Mouse (Mus musculus) intestine, embryonic 16.5 days (tissue): ENCODE measurements at regions not wholly inside any gene's neighbourhood (a gene's known extent, or its start where the extent isn't known, plus 50 kb on each side); places are given as distances from the start of the nearest gene placed in this dataset.
"Not testable (repeated sequence)": the region's sequence is repeated elsewhere in the genome, so short reads cannot be mapped to it uniquely, and the experiment has no call there.

Experiments
- ATAC-seq: fragments of 200-750 bp; cut with Nextera tagmentation; 2 replicates; pipeline ENCODE4 v1.8.0; 2017; ENCODE audit warnings: moderate TSS enrichment, moderate library complexity
- H3K27ac ChIP-seq: fragments of 300-500 bp; sonication (generic); 2 replicates; pipeline ENCODE4 v1.5.1; 2014; ENCODE audit warnings: mild to moderate bottlenecking, low read length
- H3K27me3 ChIP-seq: fragments of 300-500 bp; sonication (generic); replicated peaks from 2 replicates; pipeline ENCODE4 v1.6.1; 2014; ENCODE audit warnings: low read length, control low read depth, mixed read lengths; ENCODE audit not compliant: control insufficient read depth, insufficient read depth
- H3K36me3 ChIP-seq: fragments of 300-500 bp; sonication (generic); 2 replicates; pipeline ENCODE4 v1.6.1; 2014; ENCODE audit warnings: low read length, control low read depth; ENCODE audit not compliant: control insufficient read depth, insufficient read depth
- H3K4me1 ChIP-seq: fragments of 300-500 bp; sonication (generic); 2 replicates; pipeline ENCODE4 v1.6.1; 2014; ENCODE audit warnings: low read length, control low read depth, mixed read lengths; ENCODE audit not compliant: control insufficient read depth, insufficient read depth
- H3K4me2 ChIP-seq: fragments of 300-500 bp; sonication (generic); 2 replicates; pipeline ENCODE4 v1.6.1; 2014; ENCODE audit warnings: low read depth, low read length, control low read depth
- H3K4me3 ChIP-seq: fragments of 300-500 bp; sonication (generic); 2 replicates; pipeline ENCODE4 v1.5.1; 2014; ENCODE audit warnings: mild to moderate bottlenecking, low read length
- H3K9ac ChIP-seq: fragments of 300-500 bp; sonication (generic); 2 replicates; pipeline ENCODE4 v1.6.1; 2014; ENCODE audit warnings: low read depth, low read length
- H3K9me3 ChIP-seq: fragments of 300-500 bp; sonication (generic); 2 replicates; pipeline ENCODE4 v1.6.1; 2016; ENCODE audit warnings: low read length, control low read depth; ENCODE audit not compliant: control insufficient read depth
- WGBS: fragments of 180-500 bp; shearing (Covaris S2); extraction: QIAGEN DNeasy Blood & Tissue Kit; methylation state at CpG from one replicate; pipeline ENCODE4 v1.1.7; 2014; 5-methylcytosine and 5-hydroxymethylcytosine counted together

DNA sequence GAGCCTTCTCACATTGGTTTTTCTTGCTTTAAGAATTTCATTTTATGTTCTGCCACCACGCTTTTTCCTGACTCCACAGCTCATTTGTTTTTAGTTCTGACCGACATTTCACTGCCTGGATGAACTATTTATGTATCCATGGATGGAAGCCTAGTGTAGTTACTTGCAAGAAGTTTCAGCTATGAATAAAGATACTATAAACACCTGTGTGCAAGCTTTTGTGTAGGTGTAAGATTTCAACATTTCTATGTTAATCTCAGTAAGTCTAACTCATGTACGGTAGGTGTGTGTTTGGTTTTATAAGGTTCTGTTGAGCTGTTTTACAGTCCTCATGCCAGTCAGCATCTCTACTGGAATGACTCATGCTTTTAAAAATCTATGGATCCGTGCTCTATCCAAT is 656.9 kb upstream of the Ptbp2 start:
- no peak overlapping the region for H3K27ac ChIP-seq
- WGBS, result 79% methylated on average over 4 of the region's 4 CpGs
- no peak overlapping the region for H3K4me2 ChIP-seq
- no peak for ATAC-seq
- no peak overlapping the region for H3K9ac ChIP-seq
- no peak overlapping the region for H3K4me3 ChIP-seq
- no peaks in the 10 kb centered on the region for H3K36me3 ChIP-seq
- no peaks in the 10 kb centered on the region for H3K27me3 ChIP-seq
- H3K4me1 ChIP-seq, result no peaks in the 10 kb centered on the region
- H3K9me3 ChIP-seq, result no peaks in the 10 kb centered on the region

DNA sequence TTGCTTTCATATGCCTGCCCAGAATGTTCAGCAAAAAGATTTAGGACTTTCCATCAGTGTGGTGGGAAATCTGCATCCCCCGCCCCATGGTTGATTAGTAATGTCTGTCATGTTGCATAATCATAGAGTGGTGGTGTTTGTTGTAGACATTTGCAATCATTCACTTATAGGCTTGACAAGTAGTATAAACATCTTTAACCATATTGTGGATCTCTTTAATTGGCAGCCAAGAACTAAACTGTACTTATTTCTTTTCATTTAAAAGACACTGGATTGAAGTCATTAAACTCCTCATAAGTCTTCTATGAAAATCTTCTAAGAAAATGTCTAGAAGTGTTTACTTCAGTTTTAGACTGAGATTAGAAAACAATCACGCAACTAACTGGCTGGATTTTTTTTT is 646.0 kb upstream of the Ptbp2 start:
- no peak for ATAC-seq
- Histone ChIP-seq H3K4me2 (no peak overlapping the region), H3K4me3 (no peak overlapping the region), H3K9me3 (no peaks in the 10 kb centered on the region), H3K36me3 (no peaks in the 10 kb centered on the region), H3K27me3 (no peaks in the 10 kb centered on the region), H3K27ac (no peak overlapping the region), H3K9ac (no peak overlapping the region), H3K4me1 (no peaks in the 10 kb centered on the region)
- WGBS, result 62% methylated on average over 2 of the region's 2 CpGs

DNA sequence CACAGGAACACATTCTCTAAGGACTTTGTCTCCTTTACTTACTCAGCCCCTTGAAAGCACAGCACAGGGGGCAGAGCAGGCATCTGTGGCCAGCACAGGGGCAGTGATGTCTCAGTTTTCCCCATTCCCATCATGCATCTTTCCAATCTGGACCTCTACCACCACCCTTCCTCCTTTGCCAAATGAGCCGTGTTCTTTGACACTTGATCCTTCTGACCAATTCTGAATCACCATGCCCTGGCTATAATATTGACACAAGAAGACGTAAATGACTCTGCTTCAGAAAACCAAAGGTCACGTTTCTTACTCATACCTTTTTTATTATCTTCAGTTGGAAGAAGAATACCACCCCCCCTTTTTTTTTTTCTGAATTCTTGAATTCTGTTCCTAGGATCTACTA is 632.4 kb upstream of the Ptbp2 start:
- Histone ChIP-seq H3K4me3 (no peak overlapping the region), H3K36me3 (no peaks in the 10 kb centered on the region), H3K27ac (no peak overlapping the region), H3K9ac (no peak overlapping the region), H3K9me3 (no peaks in the 10 kb centered on the region), H3K27me3 (no peaks in the 10 kb centered on the region), H3K4me1 (no peaks in the 10 kb centered on the region), H3K4me2 (no peak overlapping the region)
- WGBS, result 50% methylated on average over 3 of the region's 3 CpGs
- no peak for ATAC-seq

DNA sequence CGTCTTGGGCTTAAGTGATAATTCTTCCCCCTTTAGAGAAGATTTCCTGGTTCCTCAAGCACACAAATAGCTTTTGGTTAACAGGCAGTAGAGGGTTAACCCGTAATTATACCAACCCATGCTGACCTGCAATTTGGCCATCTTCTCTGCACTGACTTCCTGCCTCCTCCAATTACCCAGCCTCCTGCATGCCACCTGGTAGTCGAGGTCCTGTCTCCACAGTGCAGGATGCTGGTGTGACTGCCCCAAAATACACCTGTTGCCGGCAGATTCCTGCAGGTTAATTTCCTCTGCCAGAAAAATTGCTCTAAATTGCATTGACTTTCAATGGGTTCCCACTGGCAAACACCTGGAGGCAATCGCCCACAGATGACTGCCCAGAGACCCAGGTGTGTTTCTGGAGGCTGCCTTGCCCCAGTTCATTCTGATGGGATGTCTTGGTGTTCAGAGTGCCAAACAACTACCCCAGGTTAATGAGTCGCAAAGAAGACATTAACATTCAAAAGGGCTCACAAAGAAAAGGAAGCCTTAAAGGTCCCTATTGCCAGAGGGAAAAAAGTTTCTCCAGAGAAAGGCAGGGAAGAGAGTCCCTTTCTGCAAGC is 591.5 kb upstream of the Ptbp2 start:
- Histone ChIP-seq H3K9ac (no peak overlapping the region), H3K4me2 (no peak overlapping the region), H3K27me3 (no peaks in the 10 kb centered on the region), H3K9me3 (no peaks in the 10 kb centered on the region), H3K4me1 (no peaks in the 10 kb centered on the region), H3K36me3 (no peaks in the 10 kb centered on the region), H3K4me3 (no peak overlapping the region), H3K27ac (no peak overlapping the region)
- 42% methylated on average over 6 of the region's 6 CpGs for WGBS
- ATAC-seq, result no peak

DNA sequence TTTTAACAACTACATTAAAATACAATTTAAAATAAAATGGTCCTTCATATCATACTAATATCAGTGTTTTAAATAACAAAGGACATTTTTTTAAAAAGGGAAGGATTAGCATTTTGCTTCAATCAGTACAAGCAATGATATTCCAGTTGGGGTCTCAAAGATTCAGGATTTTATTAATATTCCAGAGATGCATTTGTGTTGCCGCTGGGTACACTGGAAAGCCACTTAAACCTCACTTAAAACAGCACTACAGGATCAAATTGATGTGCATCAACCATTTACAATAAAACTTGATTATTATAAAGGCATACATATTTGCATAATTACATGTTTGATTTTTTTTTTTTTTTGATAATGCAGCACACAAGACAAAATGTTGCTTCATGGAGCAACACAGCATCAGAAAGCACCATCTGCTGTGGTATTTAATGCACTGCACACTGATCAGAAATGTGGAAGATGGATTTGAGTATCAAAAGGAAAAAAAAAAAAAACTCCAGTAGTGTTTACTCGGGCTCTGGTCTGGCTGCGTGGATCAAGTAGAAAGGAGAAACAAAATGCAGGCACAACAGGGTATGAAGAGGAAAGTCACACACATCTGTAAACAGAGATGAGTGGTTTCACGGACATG is 558.6 kb upstream of the Ptbp2 start:
- Histone ChIP-seq H3K4me1 (no peaks in the 10 kb centered on the region), H3K36me3 (no peaks in the 10 kb centered on the region), H3K4me2 (no peak overlapping the region), H3K4me3 (no peak overlapping the region), H3K27me3 (no peaks in the 10 kb centered on the region), H3K27ac (no peak overlapping the region), H3K9me3 (no peaks in the 10 kb centered on the region), H3K9ac (no peak overlapping the region)
- 61% methylated on average over 4 of the region's 4 CpGs for WGBS
- no peak for ATAC-seq

DNA sequence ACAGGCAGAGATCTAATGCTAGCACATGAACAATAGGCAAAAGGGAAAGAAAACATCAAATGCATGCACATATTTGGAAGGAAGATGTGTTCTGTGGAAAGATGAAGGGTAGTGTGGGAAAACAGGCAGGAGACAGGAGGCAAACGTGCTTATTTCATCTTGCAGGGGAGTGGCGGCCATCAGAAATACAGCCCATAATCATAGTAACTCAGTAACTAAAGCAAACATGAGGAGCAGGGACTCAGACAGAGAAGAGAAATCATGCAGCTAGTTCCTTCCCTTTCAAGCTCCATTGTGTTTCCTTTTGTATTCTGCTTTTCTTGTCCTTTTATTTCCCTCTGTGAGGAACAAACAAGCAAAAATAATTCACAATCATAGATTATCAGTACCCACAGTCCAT is 557.6 kb upstream of the Ptbp2 start:
- 40% methylated on average over 2 of the region's 2 CpGs for WGBS

DNA sequence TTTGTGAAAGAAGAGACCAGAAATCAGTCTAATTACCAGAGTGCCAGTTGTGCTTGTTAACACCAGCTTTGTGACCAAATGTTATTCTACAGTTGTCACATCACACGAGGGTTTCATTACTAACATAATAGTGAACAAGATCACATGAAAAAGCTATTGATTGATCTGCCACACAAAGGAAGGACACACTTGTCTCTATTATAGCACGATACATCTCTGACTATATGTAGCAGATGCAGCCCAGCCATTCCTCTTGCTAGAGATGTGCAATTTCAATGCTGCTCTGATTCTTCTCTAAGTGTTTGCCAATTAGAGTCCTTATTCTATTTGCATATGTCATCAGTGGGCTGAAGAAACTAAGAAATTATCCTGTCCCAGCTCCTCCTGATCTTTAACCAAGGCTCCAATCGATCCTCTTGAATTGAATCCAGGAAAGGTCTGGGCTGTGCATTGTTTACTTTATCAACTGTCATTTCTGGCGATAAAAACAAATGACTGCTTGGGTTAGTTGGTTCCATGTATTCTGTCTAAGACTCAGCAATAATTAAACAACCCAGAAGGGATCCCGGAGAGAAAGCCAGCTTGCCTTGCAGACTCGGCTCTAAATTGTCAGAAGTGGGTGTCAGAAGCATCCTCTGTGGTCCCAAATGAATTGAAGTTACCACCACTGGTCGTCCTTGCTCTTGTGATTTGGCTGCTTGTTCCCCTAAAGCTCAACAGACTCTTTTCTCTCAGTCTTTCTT is 551.7 kb upstream of the Ptbp2 start:
- Histone ChIP-seq H3K27me3 (no peaks in the 10 kb centered on the region), H3K4me3 (no peak overlapping the region), H3K4me2 (no peak overlapping the region), H3K36me3 (no peaks in the 10 kb centered on the region), H3K4me1 (no peaks in the 10 kb centered on the region), H3K9me3 (no peaks in the 10 kb centered on the region), H3K27ac (no peak overlapping the region), H3K9ac (no peak overlapping the region)
- 56% methylated on average over 7 of the region's 7 CpGs for WGBS
- no peak for ATAC-seq

More for the DNA sequence above, 557.6 kb upstream of the Ptbp2 start:
- no peak overlapping the region for H3K9ac ChIP-seq
- H3K4me2 ChIP-seq, result 0 out of 2 replicates have a peak overlapping the region, but pooled peaks have one; percentile 1
- peak; percentile 89 for ATAC-seq
- no peaks in the 10 kb centered on the region for H3K9me3 ChIP-seq
- no peak overlapping the region for H3K27ac ChIP-seq
- no peaks in the 10 kb centered on the region for H3K4me1 ChIP-seq
- no peak overlapping the region for H3K4me3 ChIP-seq
- no peaks in the 10 kb centered on the region for H3K36me3 ChIP-seq
- H3K27me3 ChIP-seq, result no peaks in the 10 kb centered on the region

DNA sequence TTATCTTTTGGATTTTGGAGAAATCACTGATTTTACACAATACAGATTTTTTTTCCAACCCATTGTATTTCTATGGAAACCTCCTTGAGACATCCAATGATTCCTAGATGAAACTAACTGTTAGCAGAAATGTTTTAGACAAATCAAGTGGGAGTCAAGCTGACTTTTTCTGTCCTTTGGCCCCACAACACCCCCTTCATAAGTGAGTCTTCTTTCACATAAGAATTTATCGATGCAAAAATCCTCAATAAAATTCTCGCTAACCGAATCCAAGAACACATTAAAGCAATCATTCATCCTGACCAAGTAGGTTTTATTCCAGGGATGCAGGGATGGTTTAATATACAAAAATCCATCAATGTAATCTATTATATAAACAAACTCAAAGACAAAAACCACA is 522.8 kb upstream of the Ptbp2 start:
- not testable (repeated sequence) for H3K9ac ChIP-seq, H3K9me3 ChIP-seq, H3K36me3 ChIP-seq, H3K27ac ChIP-seq, H3K4me3 ChIP-seq, H3K4me2 ChIP-seq, H3K27me3 ChIP-seq, ATAC-seq, H3K4me1 ChIP-seq
- WGBS, result 69% methylated on average over 3 of the region's 3 CpGs

DNA sequence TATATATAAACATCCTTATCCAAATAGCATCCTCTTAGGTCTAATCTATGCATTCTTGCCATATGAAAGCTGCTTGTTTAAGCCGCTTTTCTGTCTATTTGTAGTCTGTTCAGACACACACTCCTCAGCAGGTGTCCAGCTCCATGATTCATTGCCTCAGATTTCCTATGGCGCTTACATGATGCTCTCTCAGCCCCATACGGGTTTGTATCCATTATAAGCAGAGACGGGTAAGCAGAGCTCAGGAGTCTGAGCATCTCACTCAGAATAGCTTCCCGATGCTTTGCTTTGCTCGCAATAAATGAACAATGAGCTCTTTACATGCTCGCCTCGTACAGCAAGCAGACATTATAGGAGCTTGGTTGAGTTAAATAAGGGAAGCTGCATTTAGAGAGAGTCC is 521.3 kb upstream of the Ptbp2 start:
- Histone ChIP-seq H3K4me2 (no peak overlapping the region), H3K27ac (no peak overlapping the region), H3K4me3 (no peak overlapping the region), H3K36me3 (no peaks in the 10 kb centered on the region), H3K9ac (no peak overlapping the region), H3K27me3 (no peaks in the 10 kb centered on the region), H3K9me3 (no peaks in the 10 kb centered on the region), H3K4me1 (no peaks in the 10 kb centered on the region)
- WGBS, result 42% methylated on average over 8 of the region's 8 CpGs
- ATAC-seq, result no peak
